Mouse (Mus musculus) thymus, adult 2 months (tissue): ENCODE results near the gene Meig1.

Experiments used
- CTCF ChIP-seq: fragments of 200-500 bp; IDR thresholded peaks from 2 replicates; pipeline ENCODE4 v1.5.1; 2012; ENCODE audit warnings: mild to moderate bottlenecking, control low read depth, low read length, moderate library complexity, borderline replicate concordance; ENCODE audit not compliant: control insufficient read depth, poor library complexity, insufficient read depth; ENCODE audit errors: extremely low read depth
- POLR2A ChIP-seq: fragments of 200-500 bp; IDR thresholded peaks from 2 replicates; pipeline ENCODE4 v1.6.1; 2012; ENCODE audit warnings: mild to moderate bottlenecking, low read length, control low read depth, moderate library complexity; ENCODE audit not compliant: control insufficient read depth, poor library complexity, insufficient read depth; ENCODE audit errors: extremely low read depth

- TF ChIP-seq CTCF (no peak), POLR2A (no peak)
Measured at GRCm38 (mm10) chr2:3407756-3408155, 14.7 kb downstream of the Meig1 start.
